Mouse (Mus musculus): Measurements from ENCODE around the gene Cox7a2l. TPM values are rescaled to one million over a fixed set of nuclear protein-coding genes. Genes with fewer than 3 reads are reported as not detected.

Cox7a2l gene
- total and polyA plus RNA-seq, 3 experiments = 206 TPM; not detected in 1

GRCm38 (mm10) chr17:83483784-83484183, 33.3 kb downstream of the Cox7a2l start:
- 0 out of 4 replicates have a peak, but pooled peaks cover 0 to 1% of the 10 kb centered on the region in 2 experiments for H3K36me3 ChIP-seq (ENCODE audit: control insufficient read depth in 1 of 2, insufficient read depth in 2 of 2, low read length in 2 of 2)
- no peaks in the 10 kb centered on the region for H3K4me1 ChIP-seq (ENCODE audit: control insufficient read depth in 1 of 2, insufficient read depth in 2 of 2, low read length in 2 of 2)
- no peak overlapping the region for H3K4me3 ChIP-seq (ENCODE audit: control insufficient read depth in 1 of 2, insufficient read depth in 1 of 2, low read depth in 2 of 2, low read length in 2 of 2)
- no peaks in the 10 kb centered on the region for H3K79me2 ChIP-seq (ENCODE audit: control insufficient read depth, insufficient read depth, low read length, poor library complexity)
- no peaks in the 10 kb centered on the region for H3K27me3 ChIP-seq (ENCODE audit: control insufficient read depth in 1 of 2, insufficient read depth in 2 of 2, low read length in 2 of 2)
- TF ChIP-seq ZKSCAN1 (IDR thresholded peaks at IDR 0.05; ENCODE audit: low read depth, low read length) = no peak
- TF ChIP-seq POLR2AphosphoS2 (IDR thresholded peaks at IDR 0.05; ENCODE audit: low read length) = no peak
- TF ChIP-seq USF2 (IDR thresholded peaks at IDR 0.05; ENCODE audit: borderline replicate concordance in 1 of 2, insufficient read depth in 1 of 2, low read depth in 1 of 2, low read length in 2 of 2) = no peak
- no peak for TF ChIP-seq USF1 (IDR thresholded peaks at IDR 0.05; ENCODE audit: low read depth, low read length)
- no peak for TF ChIP-seq MAX (IDR thresholded peaks at IDR 0.05; ENCODE audit: low read length)
- TF ChIP-seq GABPA (IDR thresholded peaks at IDR 0.05; ENCODE audit: low read depth, low read length) = no peak
- TF ChIP-seq POLR2AphosphoS5 (IDR thresholded peaks at IDR 0.05; ENCODE audit: borderline replicate concordance, low read depth, low read length) = no peak
- TF ChIP-seq ELF1 (IDR thresholded peaks at IDR 0.05; ENCODE audit: low read depth, low read length) = no peak
- TF ChIP-seq TAL1 (IDR thresholded peaks at IDR 0.05; ENCODE audit: low read length) = no peak
- H3K27ac ChIP-seq (ENCODE audit: control insufficient read depth, low read depth, low read length) = no peak overlapping the region
- H3K9me3 ChIP-seq (replicated peaks; ENCODE audit: insufficient read depth, low read length) = no peaks in the 10 kb centered on the region
- no peak overlapping the region for H3K9ac ChIP-seq (ENCODE audit: control insufficient read depth, low read depth, low read length, poor library complexity, severe bottlenecking)
- no peak for DNase-seq (ENCODE audit: low read depth, low spot score)

- no peak for DNase-seq (ENCODE audit: low read depth, low spot score)
- H3K27ac ChIP-seq (ENCODE audit: control insufficient read depth, low read depth, low read length) = no peak overlapping the region
- H3K4me1 ChIP-seq (ENCODE audit: control insufficient read depth in 1 of 2, insufficient read depth in 2 of 2, low read length in 2 of 2) = no peaks in the 10 kb centered on the region
- no peak overlapping the region for H3K4me3 ChIP-seq (ENCODE audit: control insufficient read depth in 1 of 2, insufficient read depth in 1 of 2, low read depth in 2 of 2, low read length in 2 of 2)
- H3K79me2 ChIP-seq (ENCODE audit: control insufficient read depth, insufficient read depth, low read length, poor library complexity) = no peaks in the 10 kb centered on the region
- no peaks in the 10 kb centered on the region for H3K9me3 ChIP-seq (replicated peaks; ENCODE audit: insufficient read depth, low read length)
- H3K27me3 ChIP-seq (ENCODE audit: control insufficient read depth in 1 of 2, insufficient read depth in 2 of 2, low read length in 2 of 2) = no peaks in the 10 kb centered on the region
- 0 out of 4 replicates have a peak, but pooled peaks cover 0 to 1% of the 10 kb centered on the region in 2 experiments for H3K36me3 ChIP-seq (ENCODE audit: control insufficient read depth in 1 of 2, insufficient read depth in 2 of 2, low read length in 2 of 2)
- H3K9ac ChIP-seq (ENCODE audit: control insufficient read depth, low read depth, low read length, poor library complexity, severe bottlenecking) = no peak overlapping the region
- TF ChIP-seq SIN3A (IDR thresholded peaks at IDR 0.05; ENCODE audit: low read length) = no peak
- TF ChIP-seq USF1 (IDR thresholded peaks at IDR 0.05; ENCODE audit: low read depth, low read length) = no peak
- TF ChIP-seq MXI1 (IDR thresholded peaks at IDR 0.05; ENCODE audit: low read depth, low read length) = no peak
- TF ChIP-seq RCOR1 (IDR thresholded peaks at IDR 0.05; ENCODE audit: low read depth, low read length) = no peak
- TF ChIP-seq POLR2AphosphoS5 (IDR thresholded peaks at IDR 0.05; ENCODE audit: borderline replicate concordance, low read depth, low read length) = no peak
- TF ChIP-seq CTCF (IDR thresholded peaks at IDR 0.05 in 2 of 3, conservative IDR thresholded peaks at IDR 0.05 in 1 of 3; ENCODE audit: control insufficient read depth in 1 of 3, insufficient read depth in 1 of 3, low read depth in 2 of 3, low read length in 3 of 3, poor library complexity in 1 of 3, severe bottlenecking in 1 of 3) = no peak
- TF ChIP-seq MAZ (IDR thresholded peaks at IDR 0.05; ENCODE audit: low read depth, low read length) = no peak
- no peak for TF ChIP-seq ETS1 (IDR thresholded peaks at IDR 0.05; ENCODE audit: low read depth, low read length)
- TF ChIP-seq ELF1 (IDR thresholded peaks at IDR 0.05; ENCODE audit: low read depth, low read length) = no peak
- no peak for TF ChIP-seq POLR2A (IDR thresholded peaks at IDR 0.05; ENCODE audit: control insufficient read depth in 1 of 2, insufficient read depth in 1 of 2, low read depth in 1 of 2, low read length in 2 of 2, poor library complexity in 1 of 2)
- TF ChIP-seq MYC (IDR thresholded peaks at IDR 0.05; ENCODE audit: low read depth, low read length) = no peak
These were observed 34.2 kb downstream of the Cox7a2l start for GRCm38 (mm10) chr17:83482817-83483536.
